Mouse (Mus musculus) liver, adult 2 months (tissue): ENCODE data around the gene Timm13. TPM values are rescaled to one million over a fixed set of nuclear protein-coding genes. Genes with fewer than 3 reads are reported as not detected.

ENCODE experiments used
- DNase-seq: peaks from one replicate; pipeline ENCODE4 v3.0.0-alpha.2; 2011; ENCODE audit warnings: low read depth, low spot score; ENCODE audit errors: extremely low read depth
- H3K27ac ChIP-seq: fragments of 200-500 bp; replicated peaks from 2 replicates; pipeline ENCODE4 v1.5.1; 2012; ENCODE audit warnings: low read depth, mild to moderate bottlenecking, control low read depth, inconsistent platforms, low read length; ENCODE audit not compliant: insufficient read depth
- H3K27me3 ChIP-seq: fragments of 200-500 bp; 2 replicates; pipeline ENCODE4 v1.6.1; 2012; ENCODE audit warnings: mild to moderate bottlenecking, moderate library complexity, low read length, inconsistent platforms; ENCODE audit not compliant: control insufficient read depth, insufficient read depth
- H3K36me3 ChIP-seq: fragments of 200-500 bp; 2 replicates; pipeline ENCODE4 v1.6.1; 2012; ENCODE audit warnings: low read length, inconsistent platforms; ENCODE audit not compliant: control insufficient read depth, insufficient read depth
- H3K4me1 ChIP-seq: fragments of 200-500 bp; 2 replicates; pipeline ENCODE4 v1.6.1; 2011; ENCODE audit warnings: low read length; ENCODE audit not compliant: control insufficient read depth, insufficient read depth
- H3K4me3 ChIP-seq: fragments of 200-500 bp; 2 replicates; pipeline ENCODE4 v1.5.1; 2011; ENCODE audit warnings: low read depth, mild to moderate bottlenecking, control low read depth, low read length, moderate library complexity; ENCODE audit not compliant: insufficient read depth
- H3K79me2 ChIP-seq: fragments of 200-500 bp; 2 replicates; pipeline ENCODE4 v1.6.1; 2012; ENCODE audit warnings: inconsistent platforms, mild to moderate bottlenecking, low read length, moderate library complexity; ENCODE audit not compliant: control insufficient read depth, insufficient read depth
- H3K9ac ChIP-seq: fragments of 200-500 bp; 2 replicates; pipeline ENCODE4 v1.6.1; 2012; ENCODE audit warnings: low read depth, mild to moderate bottlenecking, control low read depth, inconsistent platforms, low read length
- CTCF ChIP-seq: fragments of 200-500 bp; IDR thresholded peaks from 2 replicates; pipeline ENCODE4 v1.5.1; 2011; ENCODE audit warnings: low read depth, low read length, control low read depth
- POLR2A ChIP-seq: fragments of 200-500 bp; IDR thresholded peaks from 2 replicates; pipeline ENCODE4 v1.6.1; 2011; ENCODE audit warnings: low read length, control low read depth; ENCODE audit not compliant: insufficient read depth; ENCODE audit errors: extremely low read depth
- WGBS: fragments of 180-500 bp; shearing (Covaris S2); methylation state at CpG from one replicate; pipeline ENCODE4 v1.1.7; 2018; 5-methylcytosine and 5-hydroxymethylcytosine counted together
- polyA plus RNA-seq: library from polyadenylated mRNA; depleted of rRNA; stranded (reverse); fragments of >200 nt; gene quantifications from 2 replicates; pipeline ENCODE4 v1.2.3, GENCODE M21; 2012; rRNA removed
- total RNA-seq: library from RNA; depleted of rRNA; stranded (reverse); fragments of >200 nt; gene quantifications from 2 replicates; pipeline ENCODE4 v1.2.3, GENCODE M21; 2014; rRNA removed

Gene Timm13
- total and polyA plus RNA-seq, 2 experiments, result 79.9 to 388 TPM

DNA sequence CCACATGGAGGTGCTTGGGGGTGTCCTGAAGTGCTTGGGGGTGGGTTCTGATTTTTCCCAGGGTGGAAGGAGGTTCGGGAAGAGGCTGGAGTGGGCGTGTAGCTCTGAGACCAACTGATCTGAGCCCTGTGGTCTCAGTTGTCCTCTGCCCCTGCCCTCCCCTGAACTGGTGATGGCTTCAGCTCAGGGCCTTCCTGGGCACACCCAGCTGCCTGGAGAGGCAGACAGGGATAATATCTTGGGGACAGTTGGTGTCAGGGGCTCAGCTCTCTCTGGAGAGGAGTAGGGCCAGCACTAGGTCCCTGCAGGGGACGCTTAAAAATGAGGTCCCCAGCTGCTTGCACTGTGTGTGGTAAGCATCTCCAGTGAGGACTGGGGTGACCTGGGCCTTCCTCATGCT, 42.9 kb downstream of the Timm13 start:
- no peak overlapping the region for H3K4me3 ChIP-seq

DNA sequence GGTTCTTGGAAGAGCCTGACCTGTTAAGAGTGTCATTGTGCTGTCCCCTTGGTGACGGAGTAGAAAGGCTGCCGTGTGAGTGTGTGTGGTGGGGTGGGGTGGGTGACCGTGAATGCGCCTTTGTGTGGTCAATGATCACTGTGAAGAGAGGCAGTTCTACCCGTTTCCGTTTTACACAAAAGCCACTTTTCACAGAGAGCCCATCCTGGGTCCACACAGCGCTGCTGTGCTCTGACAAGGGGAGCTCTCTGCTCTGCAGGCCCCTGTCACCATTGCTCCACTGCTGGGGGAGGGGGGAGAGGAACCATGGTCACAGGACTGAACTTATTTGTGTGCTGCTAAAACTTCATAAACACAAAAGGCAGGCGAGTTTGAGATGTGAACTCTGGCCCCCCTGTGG, 43.4 kb downstream of the Timm13 start:
- no peak for DNase-seq
- 82% methylated on average over 8 of the region's 8 CpGs for WGBS
- no peak for TF ChIP-seq POLR2A
- TF ChIP-seq CTCF, result no peak
- Histone ChIP-seq H3K9ac (no peak overlapping the region), H3K4me3 (no peak overlapping the region), H3K79me2 (peaks cover 30% of the 10 kb centered on the region), H3K36me3 (no peaks in the 10 kb centered on the region), H3K27me3 (no peaks in the 10 kb centered on the region), H3K27ac (no peak overlapping the region), H3K4me1 (peaks cover 6% of the 10 kb centered on the region)

More for the DNA sequence above, 42.9 kb downstream of the Timm13 start:
- no peaks in the 10 kb centered on the region for H3K27me3 ChIP-seq
- peaks cover 30% of the 10 kb centered on the region for H3K79me2 ChIP-seq
- H3K27ac ChIP-seq, result no peak overlapping the region
- no peak overlapping the region for H3K9ac ChIP-seq
- H3K4me1 ChIP-seq, result peaks cover 6% of the 10 kb centered on the region
- no peak for TF ChIP-seq POLR2A
- TF ChIP-seq CTCF, result no peak
- no peak for DNase-seq
- H3K36me3 ChIP-seq, result no peaks in the 10 kb centered on the region
- WGBS, result 80% methylated on average over 3 of the region's 3 CpGs

DNA sequence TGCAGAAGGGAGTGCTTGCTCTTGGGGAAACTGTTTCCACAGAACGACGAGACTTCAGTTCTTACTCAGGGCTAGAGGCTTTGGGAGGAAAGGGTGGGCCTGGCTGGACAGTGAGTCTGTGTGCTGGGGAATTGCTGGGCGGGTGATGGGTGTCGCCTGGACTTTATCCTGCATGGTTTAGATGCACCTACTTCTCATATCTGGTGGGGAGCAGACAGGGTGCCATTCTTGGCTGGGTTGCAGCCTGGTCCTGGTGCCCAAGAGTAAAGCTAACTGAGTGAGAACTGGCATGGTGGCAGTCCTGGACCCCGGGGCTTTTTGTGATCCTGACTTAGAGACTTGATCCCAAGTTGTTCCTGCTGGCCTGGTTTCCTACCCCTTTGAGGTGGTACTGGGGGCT, 43.9 kb downstream of the Timm13 start:
- Histone ChIP-seq H3K36me3 (no peaks in the 10 kb centered on the region), H3K27me3 (no peaks in the 10 kb centered on the region), H3K9ac (no peak overlapping the region), H3K4me1 (peaks cover 6% of the 10 kb centered on the region), H3K4me3 (no peak overlapping the region), H3K79me2 (peaks cover 30% of the 10 kb centered on the region), H3K27ac (no peak overlapping the region)
- WGBS, result 89% methylated on average over 5 of the region's 5 CpGs
- no peak for DNase-seq
- TF ChIP-seq POLR2A (no peak), CTCF (no peak)

DNA sequence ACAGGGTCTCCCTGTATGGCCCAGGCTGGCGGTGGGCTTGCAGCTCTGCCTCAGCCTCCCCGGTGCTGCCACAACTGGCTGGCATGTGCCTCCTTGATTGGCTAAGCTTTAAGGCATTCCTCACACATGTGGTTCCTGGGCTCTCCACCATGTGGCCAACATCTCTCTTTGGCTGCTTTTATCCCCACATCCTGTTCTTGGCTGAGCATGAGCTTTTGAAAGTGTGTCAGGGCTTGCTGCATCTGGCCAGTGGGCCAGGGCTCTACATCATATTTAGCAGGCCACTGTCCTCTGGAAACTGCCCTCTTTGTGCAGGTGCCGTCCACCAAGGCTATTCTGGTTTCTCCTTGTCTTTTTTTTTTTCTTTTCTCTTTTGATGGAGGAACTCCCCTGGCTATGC, 44.5 kb downstream of the Timm13 start:
- DNase-seq, result peak; percentile 41
- 70% methylated on average over 3 of the region's 3 CpGs for whole genome bisulfite sequencing
- Histone ChIP-seq H3K27me3 (no peaks in the 10 kb centered on the region), H3K36me3 (no peaks in the 10 kb centered on the region), H3K4me3 (no peak overlapping the region), H3K4me1 (peaks cover 6% of the 10 kb centered on the region), H3K9ac (no peak overlapping the region), H3K79me2 (peaks cover 30% of the 10 kb centered on the region), H3K27ac (no peak overlapping the region)
- TF ChIP-seq CTCF (no peak), POLR2A (no peak)

DNA sequence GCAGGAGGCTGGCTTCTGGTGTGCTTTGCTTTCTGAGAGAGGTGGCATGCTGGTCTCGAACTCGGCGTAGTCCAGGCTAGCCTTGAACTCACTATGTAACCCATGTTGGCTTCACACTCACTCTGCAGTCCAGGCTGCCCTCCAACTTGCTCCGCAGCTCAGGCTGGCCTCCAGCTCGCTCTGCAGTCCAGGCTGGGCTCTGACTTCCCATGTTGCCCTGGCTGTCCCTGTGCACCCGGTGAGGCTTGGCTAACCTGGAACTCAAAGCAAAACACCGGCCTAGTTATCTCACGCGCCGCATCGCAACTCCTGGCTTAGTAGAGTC, 45.1 kb downstream of the Timm13 start:
- Histone ChIP-seq H3K27ac (peak overlapping the region; percentile 1), H3K4me1 (peaks cover 6% of the 10 kb centered on the region)

DNA sequence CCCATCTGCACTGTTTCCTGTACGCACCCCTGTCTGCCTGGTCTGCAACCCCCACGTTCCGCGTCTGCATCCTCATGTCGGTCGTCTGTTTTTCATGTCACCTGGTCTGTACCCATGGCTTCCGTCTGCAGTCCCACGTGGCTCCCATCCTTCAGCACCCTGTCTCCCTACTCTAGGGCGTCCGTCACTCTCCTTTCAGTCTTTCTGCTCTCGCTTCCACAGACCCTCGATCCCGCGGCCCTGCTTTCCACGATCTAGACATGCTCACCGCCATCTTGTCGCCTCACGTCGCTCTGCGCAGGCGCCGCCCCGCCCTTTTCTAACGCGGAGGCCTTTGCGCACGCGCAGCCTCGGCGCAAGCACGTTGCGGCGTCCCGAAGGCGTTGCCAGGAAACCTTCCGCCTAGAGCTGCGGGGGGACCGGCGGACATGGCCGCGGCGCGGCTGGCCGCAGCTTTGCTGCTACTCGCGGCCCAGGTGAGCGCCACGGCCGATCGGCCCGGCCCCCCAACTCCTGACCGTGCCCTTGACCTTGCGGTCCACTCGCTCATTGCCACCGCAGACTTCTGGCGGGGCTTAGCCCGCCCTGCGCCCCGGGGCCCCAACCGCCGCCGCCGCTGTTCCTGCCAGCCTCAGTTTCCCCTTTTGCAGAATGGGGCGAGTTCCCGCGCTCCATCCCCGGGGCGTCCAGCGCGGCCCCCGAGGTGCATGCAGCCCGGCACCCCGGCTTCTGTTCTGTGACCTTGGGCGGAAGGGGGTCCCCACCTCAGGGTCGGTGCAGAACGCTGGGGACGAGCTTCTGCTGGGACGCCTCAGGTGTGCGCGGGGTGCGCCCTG, 45.6 kb downstream of the Timm13 start, which contains the start of the genes Lsm7 and Sppl2b:
Gene Lsm7 (minus strand): TSS at position 297 of the 836 bp plus-strand sequence.
Gene Sppl2b (plus strand): TSS at position 363 of the 836 bp plus-strand sequence.
- peaks cover 6% of the 10 kb centered on the region for H3K4me1 ChIP-seq
- peaks cover 30% of the 10 kb centered on the region for H3K79me2 ChIP-seq
- peak within 1 kb of the TSS; percentile 80 for H3K4me3 ChIP-seq
- H3K27me3 ChIP-seq, result no peaks in the 10 kb centered on the region
- under 1% methylated on average over 81 of the region's 81 CpGs for WGBS
- DNase-seq, result peak; percentile 72
- TF ChIP-seq POLR2A, result peak; percentile 70; the same call in 1 of the 2 replicates
- no peak for TF ChIP-seq CTCF
- H3K27ac ChIP-seq, result peak within 1 kb of the TSS; percentile 25
- H3K9ac ChIP-seq, result peak within 1 kb of the TSS; percentile 88
- no peaks in the 10 kb centered on the region for H3K36me3 ChIP-seq

More for the DNA sequence above, 45.1 kb downstream of the Timm13 start:
- TF ChIP-seq CTCF, result no peak
- TF ChIP-seq POLR2A, result no peak
- Histone ChIP-seq H3K79me2 (peaks cover 30% of the 10 kb centered on the region), H3K27me3 (no peaks in the 10 kb centered on the region), H3K9ac (peak overlapping the region; percentile 80), H3K36me3 (no peaks in the 10 kb centered on the region), H3K4me3 (peak overlapping the region; percentile 80)
- 4% methylated on average over 11 of the region's 11 CpGs for WGBS
- peak; percentile 74 for DNase-seq

Other genes starting within 250 kb of the Timm13 start
- 16.2 and 19.7 TPM in 2 replicates for gene Btbd2, start 243.9 kb downstream of the Timm13 start, total RNA-seq
- gene Btbd2, start 243.9 kb downstream of the Timm13 start, polyA plus RNA-seq, result 36.1 and 36.8 TPM in 2 replicates
- gene Mknk2, start 222.9 kb downstream of the Timm13 start, total RNA-seq, result 88.6 and 119 TPM in 2 replicates
- 87.0 and 116 TPM in 2 replicates for gene Mknk2, start 222.9 kb downstream of the Timm13 start, polyA plus RNA-seq
- 3.5 and 5.2 TPM in 2 replicates for gene Mob3a, start 199.0 kb downstream of the Timm13 start, total RNA-seq
- gene Mob3a, start 199.0 kb downstream of the Timm13 start, polyA plus RNA-seq, result 6.1 TPM in 2 replicates
- gene Izumo4, start 198.8 kb downstream of the Timm13 start, total RNA-seq, result 17.2 and 18.3 TPM in 2 replicates
- gene Izumo4, start 198.8 kb downstream of the Timm13 start, polyA plus RNA-seq, result 42.5 and 49.7 TPM in 2 replicates
- 22.3 and 35.2 TPM in 2 replicates for gene Ap3d1, start 158.7 kb downstream of the Timm13 start, total RNA-seq
- 38.1 and 49.2 TPM in 2 replicates for gene Ap3d1, start 158.7 kb downstream of the Timm13 start, polyA plus RNA-seq
- 2.4 and 3.6 TPM in 2 replicates for gene Dot1l, start 145.8 kb downstream of the Timm13 start, total RNA-seq
- gene Dot1l, start 145.8 kb downstream of the Timm13 start, polyA plus RNA-seq, result 13.0 and 14.8 TPM in 2 replicates
- gene Sf3a2, start 102.8 kb downstream of the Timm13 start, total RNA-seq, result 6.7 and 8.6 TPM in 2 replicates
- 12.7 and 17.8 TPM in 2 replicates for gene Sf3a2, start 102.8 kb downstream of the Timm13 start, polyA plus RNA-seq
- gene Plekhj1, start 102.3 kb downstream of the Timm13 start, total RNA-seq, result 16.0 and 17.4 TPM in 2 replicates
- gene Plekhj1, start 102.3 kb downstream of the Timm13 start, polyA plus RNA-seq, result 29.4 and 42.2 TPM in 2 replicates
- gene Amh, start 95.7 kb downstream of the Timm13 start, total RNA-seq, result 0.13 and 0.18 TPM in 2 replicates
- 0.09 and 0.21 TPM in 2 replicates for gene Amh, start 95.7 kb downstream of the Timm13 start, polyA plus RNA-seq
- gene Jsrp1, start 87.5 kb downstream of the Timm13 start, total RNA-seq, result not detected in 2 replicates
- gene Jsrp1, start 87.5 kb downstream of the Timm13 start, polyA plus RNA-seq, result not detected in 2 replicates
- gene Oaz1, start 74.3 kb downstream of the Timm13 start, total RNA-seq, result 527 and 614 TPM in 2 replicates
- 1,187 and 1,294 TPM in 2 replicates for gene Oaz1, start 74.3 kb downstream of the Timm13 start, polyA plus RNA-seq
- gene Lingo3, start 56.9 kb downstream of the Timm13 start, total RNA-seq, result not detected in 2 replicates
- 0.05 TPM in 1 of 2 replicates, not detected in the other for gene Lingo3, start 56.9 kb downstream of the Timm13 start, polyA plus RNA-seq
- 61.3 and 61.6 TPM in 2 replicates for gene Lsm7, start 45.8 kb downstream of the Timm13 start, total RNA-seq
- gene Lsm7, start 45.8 kb downstream of the Timm13 start, polyA plus RNA-seq, result 62.1 and 75.1 TPM in 2 replicates
- gene Sppl2b, start 45.7 kb downstream of the Timm13 start, total RNA-seq, result 6.5 and 10.4 TPM in 2 replicates
- gene Sppl2b, start 45.7 kb downstream of the Timm13 start, polyA plus RNA-seq, result 40.1 and 40.5 TPM in 2 replicates
- gene Tmprss9, start 29.1 kb downstream of the Timm13 start, total RNA-seq, result under 0.01 and 0.09 TPM in 2 replicates
- 0.04 and 0.05 TPM in 2 replicates for gene Tmprss9, start 29.1 kb downstream of the Timm13 start, polyA plus RNA-seq
- gene Lmnb2, start 17.3 kb upstream of the Timm13 start, total RNA-seq, result 3.2 and 3.3 TPM in 2 replicates
- gene Lmnb2, start 17.3 kb upstream of the Timm13 start, polyA plus RNA-seq, result 5.5 and 6.6 TPM in 2 replicates
- gene Gadd45b, start 29.1 kb upstream of the Timm13 start, total RNA-seq, result 2.1 and 8.3 TPM in 2 replicates
- 1.4 and 1.8 TPM in 2 replicates for gene Gadd45b, start 29.1 kb upstream of the Timm13 start, polyA plus RNA-seq
- 0.09 and 0.13 TPM in 2 replicates for gene Gng7, start 114.0 kb upstream of the Timm13 start, total RNA-seq
- 0.65 TPM in 2 replicates for gene Gng7, start 114.0 kb upstream of the Timm13 start, polyA plus RNA-seq
- gene Diras1, start 124.7 kb upstream of the Timm13 start, total RNA-seq, result 0.07 TPM in 1 of 2 replicates, not detected in the other
- not detected in 2 replicates for gene Diras1, start 124.7 kb upstream of the Timm13 start, polyA plus RNA-seq
- 6.1 and 6.9 TPM in 2 replicates for gene Slc39a3, start 136.5 kb upstream of the Timm13 start, total RNA-seq
- gene Slc39a3, start 136.5 kb upstream of the Timm13 start, polyA plus RNA-seq, result 13.2 and 14.1 TPM in 2 replicates
- gene Sgta, start 159.2 kb upstream of the Timm13 start, total RNA-seq, result 43.9 and 53.8 TPM in 2 replicates
- gene Sgta, start 159.2 kb upstream of the Timm13 start, polyA plus RNA-seq, result 136 and 146 TPM in 2 replicates
- 7.4 and 9.3 TPM in 2 replicates for gene Thop1, start 169.1 kb upstream of the Timm13 start, total RNA-seq
- 12.0 and 13.1 TPM in 2 replicates for gene Thop1, start 169.1 kb upstream of the Timm13 start, polyA plus RNA-seq
- 190 and 205 TPM in 2 replicates for gene Creb3l3, start 197.9 kb upstream of the Timm13 start, total RNA-seq
- 287 and 308 TPM in 2 replicates for gene Creb3l3, start 197.9 kb upstream of the Timm13 start, polyA plus RNA-seq
- 46.6 and 61.1 TPM in 2 replicates for gene Map2k2, start 204.9 kb upstream of the Timm13 start, total RNA-seq
- gene Map2k2, start 204.9 kb upstream of the Timm13 start, polyA plus RNA-seq, result 192 and 231 TPM in 2 replicates
- gene Zbtb7a, start 234.3 kb upstream of the Timm13 start, total RNA-seq, result 10.0 and 14.2 TPM in 2 replicates
- 28.6 and 34.0 TPM in 2 replicates for gene Zbtb7a, start 234.3 kb upstream of the Timm13 start, polyA plus RNA-seq